Mouse (Mus musculus) forebrain, embryonic 12.5 days (tissue): ENCODE measurements around the gene Gm21992. TPM values are rescaled to one million over a fixed set of nuclear protein-coding genes. Genes with fewer than 3 reads are reported as not detected.
"Not testable (repeated sequence)": the region's sequence is repeated elsewhere in the genome, so short reads cannot be mapped to it uniquely, and the experiment has no call there.

Experiments used
- ATAC-seq: fragments of 200-750 bp; cut with Nextera tagmentation; 2 replicates; pipeline ENCODE4 v1.8.0; 2017; ENCODE audit warnings: moderate TSS enrichment; ENCODE audit not compliant: low FRiP score
- H3K27ac ChIP-seq: fragments of 300-500 bp; sonication (generic); 2 replicates; pipeline ENCODE4 v1.5.1; 2016; ENCODE audit warnings: mild to moderate bottlenecking
- H3K27me3 ChIP-seq: fragments of 300-500 bp; sonication (generic); 2 replicates; pipeline ENCODE4 v1.6.1; 2016; ENCODE audit warnings: mild to moderate bottlenecking
- H3K36me3 ChIP-seq: fragments of 300-500 bp; sonication (generic); replicated peaks from 2 replicates; pipeline ENCODE4 v1.6.1; 2016; ENCODE audit warnings: mild to moderate bottlenecking
- H3K4me1 ChIP-seq: fragments of 300-500 bp; sonication (generic); 2 replicates; pipeline ENCODE4 v1.6.1; 2016
- H3K4me2 ChIP-seq: fragments of 300-500 bp; sonication (generic); 2 replicates; pipeline ENCODE4 v1.6.1; 2016; ENCODE audit warnings: mild to moderate bottlenecking, moderate library complexity
- H3K4me3 ChIP-seq: fragments of 300-500 bp; sonication (generic); replicated peaks from 2 replicates; pipeline ENCODE4 v1.5.1; 2016; ENCODE audit warnings: mild to moderate bottlenecking
- H3K9ac ChIP-seq: fragments of 300-500 bp; sonication (generic); 2 replicates; pipeline ENCODE4 v1.6.1; 2016; ENCODE audit warnings: mild to moderate bottlenecking
- H3K9me3 ChIP-seq: fragments of 300-500 bp; sonication (generic); 2 replicates; pipeline ENCODE4 v1.6.1; 2016
- WGBS: fragments of 180-500 bp; shearing (Covaris S2); methylation state at CpG from one replicate; pipeline ENCODE4 v1.1.7; 2016; 5-methylcytosine and 5-hydroxymethylcytosine counted together
- polyA plus RNA-seq: library from polyadenylated mRNA; unstranded; fragments of >200 nt; fragmentation: Nextera tagmentation; extraction: Ambion mirVana; gene quantifications from 2 replicates; pipeline ENCODE4 v1.2.1, GENCODE M21; 2016

Gene Gm21992
- polyA plus RNA-seq, 1 experiment from 2014 or later, result 42.9 TPM

DNA sequence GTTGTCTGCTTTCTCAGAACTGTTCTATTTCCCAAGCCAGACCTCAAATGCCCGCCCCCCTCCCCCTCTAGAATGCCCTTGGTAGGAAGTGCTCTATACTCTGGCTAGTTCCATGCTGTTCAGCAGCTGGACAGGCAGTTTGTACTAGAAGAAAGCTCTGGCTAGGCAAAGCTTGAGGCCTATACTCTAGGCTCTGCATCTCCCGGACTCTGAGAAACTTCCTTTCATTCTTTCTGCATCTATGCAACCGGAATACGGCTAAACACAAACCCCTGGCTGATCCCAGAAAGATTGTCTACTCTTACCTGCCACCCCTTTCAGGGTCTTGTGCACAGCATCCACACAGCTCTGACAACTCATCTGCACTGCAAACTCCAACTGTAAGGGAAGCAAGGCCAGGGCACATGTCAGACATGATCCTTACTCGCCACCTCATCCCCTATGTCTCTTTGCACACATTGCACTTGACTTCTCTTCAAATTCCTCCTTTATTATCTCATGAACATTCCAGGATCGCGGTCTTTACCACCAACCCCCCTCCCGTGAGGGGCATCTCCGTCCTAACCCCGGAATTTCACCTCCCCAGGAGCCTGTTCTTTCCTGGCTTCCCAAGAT is 27.2 kb upstream of the Gm21992 start:
- no peak; the same call in 1 of the 2 replicates for ATAC-seq
- Histone ChIP-seq H3K9ac (peak overlapping the region; percentile 69), H3K36me3 (no peaks in the 10 kb centered on the region), H3K27ac (no peak overlapping the region), H3K4me2 (peak overlapping the region; percentile 82), H3K9me3 (no peaks in the 10 kb centered on the region), H3K4me1 (peaks cover 18% of the 10 kb centered on the region), H3K27me3 (peaks cover 36% of the 10 kb centered on the region), H3K4me3 (peak overlapping the region; percentile 60)
- WGBS, result 36% methylated on average over 10 of the region's 10 CpGs

DNA sequence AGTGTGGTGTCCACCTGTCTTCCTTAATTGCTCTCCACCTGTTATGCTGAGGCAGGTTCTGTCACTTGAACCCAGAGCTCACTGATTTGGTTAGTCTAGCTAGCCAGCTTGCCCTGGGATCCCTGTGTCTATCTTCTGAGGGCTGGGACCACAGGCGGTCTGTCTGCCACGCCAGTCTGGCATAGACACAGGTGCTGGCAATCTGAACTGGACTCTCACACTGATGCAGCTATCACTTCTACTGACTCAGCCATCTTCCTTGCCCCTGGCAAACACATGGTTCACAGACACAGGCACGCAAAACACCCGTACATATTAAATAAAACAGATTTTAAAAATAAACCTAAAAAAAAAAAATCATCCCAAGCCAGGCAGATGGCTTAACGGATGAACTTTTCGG is 25.6 kb upstream of the Gm21992 start:
- H3K9ac ChIP-seq, result no peak overlapping the region
- H3K27ac ChIP-seq, result no peak overlapping the region
- H3K4me3 ChIP-seq, result no peak overlapping the region
- no peaks in the 10 kb centered on the region for H3K9me3 ChIP-seq
- 93% methylated on average over 6 of the region's 6 CpGs for WGBS
- H3K27me3 ChIP-seq, result peaks cover 25% of the 10 kb centered on the region
- H3K4me2 ChIP-seq, result no peak overlapping the region
- no peak for ATAC-seq
- H3K36me3 ChIP-seq, result peaks cover 6% of the 10 kb centered on the region; the same call in 1 of the 2 replicates
- H3K4me1 ChIP-seq, result peaks cover 22% of the 10 kb centered on the region

DNA sequence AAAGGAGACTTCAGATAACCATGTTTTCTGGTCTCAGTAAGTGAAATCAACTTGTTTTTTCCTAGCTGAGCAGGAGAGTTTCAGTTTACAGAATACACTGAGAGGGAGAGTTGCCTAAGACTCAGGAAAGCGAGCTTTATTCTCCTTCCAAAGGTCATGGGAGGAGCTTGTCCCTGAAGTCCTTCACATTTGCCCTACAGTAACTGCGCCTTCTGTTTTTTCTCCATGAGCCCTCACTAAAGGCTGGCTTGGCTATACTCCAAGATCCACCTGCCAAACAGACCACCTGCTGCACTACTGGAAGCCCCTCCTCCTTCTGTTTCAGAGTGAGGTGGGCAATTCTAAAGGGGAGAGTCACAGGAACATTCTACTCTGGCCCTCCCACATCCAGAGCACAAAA is 24.7 kb upstream of the Gm21992 start:
- H3K27ac ChIP-seq, result no peak overlapping the region
- H3K9me3 ChIP-seq, result no peaks in the 10 kb centered on the region
- H3K4me3 ChIP-seq, result no peak overlapping the region
- H3K4me1 ChIP-seq, result peaks cover 22% of the 10 kb centered on the region
- H3K36me3 ChIP-seq, result peaks cover 6% of the 10 kb centered on the region; the same call in 1 of the 2 replicates
- peaks cover 16% of the 10 kb centered on the region for H3K27me3 ChIP-seq
- no peak for ATAC-seq
- H3K4me2 ChIP-seq, result no peak overlapping the region
- no peak overlapping the region for H3K9ac ChIP-seq
- WGBS, result 75% methylated on average over 2 of the region's 2 CpGs

DNA sequence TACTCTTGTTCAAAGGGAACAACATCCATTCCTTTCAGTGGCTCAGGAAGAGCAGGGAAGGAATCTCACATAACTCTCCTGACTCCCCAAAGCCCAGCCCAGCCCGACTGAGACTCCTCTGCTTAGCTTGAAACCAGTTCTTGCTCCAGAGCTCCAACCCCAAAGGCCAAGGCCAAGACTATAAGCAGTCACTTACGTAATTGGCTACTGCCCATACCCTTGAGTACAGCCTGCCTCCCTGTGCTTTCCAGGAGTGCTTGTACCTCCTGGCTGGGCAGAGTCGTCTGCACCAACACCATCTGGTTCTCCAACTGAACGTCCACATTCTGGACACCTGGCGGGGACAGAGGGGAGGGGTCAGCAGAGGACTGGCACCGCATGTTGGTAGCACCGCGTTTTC is 22.6 kb upstream of the Gm21992 start:
- Histone ChIP-seq H3K4me3 (no peak overlapping the region), H3K4me2 (no peak overlapping the region), H3K27me3 (no peaks in the 10 kb centered on the region), H3K9me3 (no peaks in the 10 kb centered on the region), H3K36me3 (peaks cover 9% of the 10 kb centered on the region), H3K27ac (no peak overlapping the region), H3K9ac (no peak overlapping the region), H3K4me1 (peaks cover 16% of the 10 kb centered on the region)
- ATAC-seq, result no peak
- 91% methylated on average over 8 of the region's 8 CpGs for WGBS

DNA sequence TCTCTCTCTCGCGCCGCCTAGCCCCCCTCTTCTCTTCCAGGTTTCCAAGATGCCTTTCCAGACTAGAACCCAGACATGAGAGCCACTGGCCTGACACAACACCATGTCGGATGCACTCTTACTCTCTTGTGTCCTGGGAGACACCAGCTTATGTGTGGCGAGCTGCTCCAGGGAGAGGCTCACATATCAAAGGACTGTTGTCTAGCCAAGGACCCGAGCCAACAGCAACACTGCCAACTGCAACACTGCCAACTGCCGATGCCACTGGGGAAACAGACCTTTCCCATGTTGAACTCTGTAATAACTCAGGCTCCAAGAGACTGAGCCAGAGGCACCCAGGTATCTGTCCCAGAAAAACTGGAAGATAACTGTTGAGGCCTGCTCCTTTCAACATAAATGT is 17.7 kb upstream of the Gm21992 start:
- H3K4me2 ChIP-seq, result no peak overlapping the region
- H3K4me1 ChIP-seq, result 0 out of 2 replicates have a peak, but pooled peaks cover 5% of the 10 kb centered on the region
- no peaks in the 10 kb centered on the region for H3K27me3 ChIP-seq
- H3K4me3 ChIP-seq, result no peak overlapping the region
- H3K9ac ChIP-seq, result no peak overlapping the region
- H3K9me3 ChIP-seq, result no peaks in the 10 kb centered on the region
- WGBS, result 63% methylated on average over 7 of the region's 7 CpGs
- H3K36me3 ChIP-seq, result peaks cover 30% of the 10 kb centered on the region
- H3K27ac ChIP-seq, result no peak overlapping the region
- no peak for ATAC-seq

DNA sequence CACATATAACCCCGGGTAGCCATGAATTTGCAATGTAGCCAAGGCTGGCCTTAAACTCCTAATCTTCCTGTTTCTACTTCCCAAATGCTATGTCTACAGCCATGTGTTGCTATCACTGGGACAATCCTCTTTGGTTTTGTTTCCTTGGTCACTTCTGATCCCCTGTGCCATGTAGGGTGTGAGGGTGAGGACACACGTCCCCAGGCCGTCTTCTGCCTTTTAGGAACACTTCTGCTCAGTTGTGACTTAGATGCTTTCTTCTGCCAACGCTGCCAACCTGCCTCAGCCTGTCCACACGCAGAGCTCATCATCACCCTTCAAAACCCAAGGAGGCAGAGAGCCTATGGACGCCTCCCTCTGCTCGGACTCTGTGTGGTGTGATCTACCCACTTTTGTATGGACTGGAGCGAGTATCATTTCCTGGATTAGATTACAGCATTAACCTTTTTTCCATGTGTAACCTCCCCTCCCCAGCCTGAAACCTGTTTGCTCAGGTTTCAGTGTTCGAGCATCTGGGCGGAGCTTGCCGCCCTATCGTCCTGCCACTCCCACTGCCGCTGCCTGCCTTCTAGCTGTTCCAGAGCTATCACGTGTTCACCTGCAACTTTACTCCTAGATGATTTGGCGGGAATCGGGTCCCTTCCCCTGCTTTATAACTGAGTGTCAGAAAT is 17.2 kb upstream of the Gm21992 start:
- ATAC-seq, result no peak
- 59% methylated on average over 16 of the region's 16 CpGs for WGBS
- H3K9me3 ChIP-seq, result no peaks in the 10 kb centered on the region
- no peak overlapping the region for H3K4me2 ChIP-seq
- H3K9ac ChIP-seq, result no peak overlapping the region
- no peak overlapping the region for H3K4me3 ChIP-seq
- no peak overlapping the region for H3K27ac ChIP-seq
- H3K36me3 ChIP-seq, result peaks cover 30% of the 10 kb centered on the region
- H3K4me1 ChIP-seq, result 0 out of 2 replicates have a peak, but pooled peaks cover 5% of the 10 kb centered on the region
- no peaks in the 10 kb centered on the region for H3K27me3 ChIP-seq

DNA sequence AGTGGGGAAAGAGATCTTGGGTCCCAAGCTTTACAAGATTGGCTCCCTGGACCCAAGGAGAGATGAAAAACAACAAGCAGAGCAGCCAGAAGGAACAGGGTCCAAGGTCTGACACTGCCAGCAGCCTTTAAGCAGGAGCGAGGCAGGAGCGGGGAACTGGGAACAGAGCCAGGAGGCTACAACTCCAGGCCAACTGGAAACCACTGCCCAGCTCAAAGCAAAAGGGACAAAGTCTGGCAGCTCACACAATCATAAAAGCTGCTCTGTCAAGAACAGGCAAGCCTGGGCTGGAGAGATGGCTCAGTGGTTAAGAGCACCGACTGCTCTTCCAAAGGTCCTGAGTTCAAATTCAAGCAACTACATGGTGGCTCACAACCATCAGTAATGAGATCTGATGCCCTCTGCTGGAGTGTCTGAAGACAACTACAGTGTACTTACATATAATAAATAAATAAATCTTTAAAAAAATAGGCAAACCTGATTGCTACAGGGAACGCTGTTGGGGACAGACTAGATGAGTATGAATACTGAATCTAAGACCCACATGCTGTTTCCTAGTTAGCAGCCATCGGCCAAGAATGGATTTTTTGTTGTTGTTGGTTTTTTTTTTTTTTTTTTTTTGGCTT is 9.4 kb upstream of the Gm21992 start:
- no peak overlapping the region for H3K9ac ChIP-seq
- no peak overlapping the region for H3K4me2 ChIP-seq
- WGBS, result 87% methylated on average over 5 of the region's 5 CpGs
- H3K4me3 ChIP-seq, result no peak overlapping the region
- H3K9me3 ChIP-seq, result no peaks in the 10 kb centered on the region; the same call in 1 of the 2 replicates
- no peak overlapping the region for H3K27ac ChIP-seq
- peaks cover 16% of the 10 kb centered on the region for H3K36me3 ChIP-seq
- ATAC-seq, result no peak
- no peaks in the 10 kb centered on the region for H3K4me1 ChIP-seq
- H3K27me3 ChIP-seq, result no peaks in the 10 kb centered on the region

DNA sequence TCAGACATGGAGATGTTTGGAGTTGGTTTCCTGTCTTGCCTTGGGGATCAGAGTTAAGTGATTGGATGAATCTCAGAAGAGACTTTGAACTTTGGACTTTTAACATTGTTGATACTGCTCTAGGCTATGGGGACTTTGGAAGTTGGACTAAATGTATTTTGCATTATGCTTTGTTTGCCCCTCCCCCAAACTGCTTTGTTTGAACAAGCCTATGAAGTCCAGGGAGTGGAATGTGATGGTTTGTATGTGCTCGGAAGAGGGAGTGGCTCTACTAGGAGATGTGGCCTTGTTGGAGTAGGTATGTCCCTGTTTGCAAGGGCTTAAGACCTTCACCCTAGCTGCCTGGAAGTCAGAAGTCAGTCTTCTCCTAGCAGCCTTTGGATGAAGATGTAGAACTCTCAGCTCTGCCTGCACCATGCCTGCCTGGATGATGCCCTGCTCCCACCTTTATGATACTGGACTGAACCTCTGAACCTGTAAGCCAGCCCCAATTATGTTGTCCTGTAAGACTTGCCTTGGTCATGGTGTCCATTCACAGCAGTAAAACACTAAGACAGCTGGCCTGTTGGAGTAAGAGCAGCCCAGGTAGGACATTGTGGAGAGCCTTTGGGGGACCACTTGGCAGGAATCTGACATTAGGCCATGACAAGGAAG is 5.9 kb upstream of the Gm21992 start:
- Histone ChIP-seq H3K4me2 (no peak overlapping the region), H3K9ac (no peak overlapping the region), H3K36me3 (no peaks in the 10 kb centered on the region), H3K9me3 (peaks cover 2% of the 10 kb centered on the region; the same call in 1 of the 2 replicates), H3K27ac (no peak overlapping the region), H3K27me3 (no peaks in the 10 kb centered on the region), H3K4me1 (0 out of 2 replicates have a peak, but pooled peaks cover under 1% of the 10 kb centered on the region), H3K4me3 (no peak overlapping the region)
- WGBS, result 86% methylated on average over 1 of the region's 1 CpGs
- ATAC-seq, result no peak

DNA sequence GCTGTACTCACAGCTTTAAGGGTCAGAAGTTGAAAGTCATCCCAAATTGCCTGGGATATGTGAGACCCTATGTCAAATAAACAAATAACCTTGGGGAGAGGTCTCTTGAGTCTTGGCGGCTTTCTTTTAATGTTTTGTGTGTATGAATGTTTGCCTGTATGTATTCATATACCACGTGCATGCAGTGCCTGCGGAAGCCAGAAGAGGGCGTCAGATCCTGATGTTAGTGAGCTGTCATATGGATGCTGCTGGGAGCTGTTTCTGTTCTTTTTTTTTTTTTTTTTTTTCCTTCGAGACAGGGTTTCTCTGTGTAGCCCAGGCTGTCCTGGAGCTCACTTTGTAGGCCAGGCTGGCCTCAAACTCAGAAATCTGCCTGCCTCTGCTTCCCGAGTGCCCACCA is 1.6 kb upstream of the Gm21992 start:
- 86% methylated on average over 6 of the region's 6 CpGs for WGBS
- Histone ChIP-seq H3K27ac (no peak overlapping the region), H3K9me3 (peaks cover 2% of the 10 kb centered on the region; the same call in 1 of the 2 replicates), H3K36me3 (no peaks in the 10 kb centered on the region), H3K4me1 (peaks cover 24% of the 10 kb centered on the region), H3K27me3 (no peaks in the 10 kb centered on the region), H3K4me3 (no peak overlapping the region), H3K9ac (no peak overlapping the region), H3K4me2 (no peak overlapping the region)
- ATAC-seq, result no peak

DNA sequence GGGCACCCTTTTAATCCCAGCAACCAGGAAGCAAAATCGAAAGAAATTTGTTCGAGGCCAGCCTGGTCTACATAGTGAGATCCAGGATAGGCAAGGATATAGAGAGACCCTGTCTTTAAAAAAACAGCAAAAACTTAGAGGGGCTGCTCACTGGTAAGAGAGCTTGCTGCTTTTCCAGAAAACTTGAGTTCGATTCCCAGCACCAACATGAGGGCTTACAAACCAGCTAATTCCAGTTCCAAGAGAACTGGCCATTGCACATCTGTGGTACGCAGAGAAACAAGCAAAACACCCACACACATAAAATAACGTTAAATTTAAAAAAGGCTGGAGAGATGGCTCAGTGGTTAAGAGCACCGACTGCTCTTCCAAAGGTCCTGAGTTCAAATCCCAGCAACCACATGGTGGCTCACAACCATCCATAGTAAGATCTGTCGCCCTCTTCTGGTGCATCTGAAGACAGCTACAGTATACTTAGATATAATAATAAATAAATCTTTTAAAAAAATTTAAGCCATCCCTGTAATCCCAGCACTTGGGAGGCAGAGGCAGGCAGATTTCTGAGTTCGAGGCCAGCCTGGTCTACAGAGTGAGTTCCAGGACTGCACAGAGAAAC is 1.0 kb upstream of the Gm21992 start:
- WGBS, result 78% methylated on average over 8 of the region's 8 CpGs
- ATAC-seq, result not testable (repeated sequence)

DNA sequence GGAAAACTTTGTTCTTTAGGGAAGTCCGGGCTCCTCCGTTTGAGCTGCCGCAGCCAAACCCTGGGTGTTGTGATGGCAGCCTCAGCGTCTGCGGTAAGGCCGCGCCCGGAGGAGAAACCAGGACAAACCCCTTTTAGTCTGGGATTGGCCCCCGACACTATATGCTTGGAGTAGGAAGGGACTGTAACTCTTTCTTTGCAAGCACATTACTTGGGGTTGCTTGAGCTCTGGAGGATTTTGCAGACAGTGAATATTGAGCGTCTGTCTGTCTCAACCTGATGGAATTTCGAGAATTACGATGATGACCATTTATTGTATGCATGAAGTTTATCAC is 464 bp upstream of the Gm21992 start:
- Histone ChIP-seq H3K36me3 (no peaks in the 10 kb centered on the region), H3K9ac (peak overlapping the region; percentile 70), H3K27ac (peak overlapping the region; percentile 95), H3K27me3 (no peaks in the 10 kb centered on the region), H3K4me1 (peaks cover 26% of the 10 kb centered on the region), H3K9me3 (peaks cover 2% of the 10 kb centered on the region; the same call in 1 of the 2 replicates), H3K4me2 (peak overlapping the region; percentile 90), H3K4me3 (peak overlapping the region; percentile 82)
- 6% methylated on average over 12 of the region's 12 CpGs for WGBS
- peak; percentile 37 for ATAC-seq

More for the DNA sequence above, 1.0 kb upstream of the Gm21992 start:
- H3K36me3 ChIP-seq, H3K27me3 ChIP-seq, H3K9me3 ChIP-seq: not testable (repeated sequence)
- Histone ChIP-seq H3K4me2 (peak overlapping the region; percentile 90), H3K9ac (peak overlapping the region; percentile 70), H3K4me1 (peaks cover 26% of the 10 kb centered on the region), H3K27ac (peak overlapping the region; percentile 95; the same call in 1 of the 2 replicates), H3K4me3 (peak overlapping the region; percentile 82)

DNA sequence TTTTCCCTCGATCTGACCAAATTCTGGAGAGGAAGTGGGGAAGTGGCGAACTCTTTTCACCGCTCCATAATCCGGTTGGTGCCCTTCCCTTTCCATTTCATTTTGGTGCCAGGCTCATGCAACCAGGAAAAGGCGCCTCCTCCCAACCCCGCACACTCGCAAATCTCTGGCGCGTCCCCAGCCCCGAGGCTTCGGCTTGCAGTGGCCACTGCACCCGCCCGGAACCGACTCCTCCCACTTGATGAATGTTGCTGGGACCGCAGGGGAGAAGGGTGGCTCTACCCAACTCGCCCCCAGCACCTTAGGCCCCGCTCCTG is 708 bp downstream of the Gm21992 start:
- Histone ChIP-seq H3K9me3 (peaks cover 2% of the 10 kb centered on the region; the same call in 1 of the 2 replicates), H3K27me3 (no peaks in the 10 kb centered on the region), H3K9ac (peak overlapping the region; percentile 70), H3K4me3 (peak overlapping the region; percentile 82), H3K4me2 (peak overlapping the region; percentile 90), H3K4me1 (peaks cover 26% of the 10 kb centered on the region), H3K27ac (peak overlapping the region; percentile 95), H3K36me3 (peaks cover 5% of the 10 kb centered on the region)
- WGBS, result under 1% methylated on average over 17 of the region's 17 CpGs
- no peak for ATAC-seq
